Mouse (Mus musculus) neural tube, embryonic 14.5 days (tissue): ENCODE results near the gene Cd28. TPM values are rescaled to one million over a fixed set of nuclear protein-coding genes. Genes with fewer than 3 reads are reported as not detected.

Experiments
- ATAC-seq: fragments of 200-750 bp; cut with Nextera tagmentation; 2 replicates; pipeline ENCODE4 v1.8.0; 2017; ENCODE audit warnings: low read depth, mild to moderate bottlenecking, moderate TSS enrichment, moderate library complexity
- H3K27ac ChIP-seq: fragments of 300-500 bp; sonication (generic); 2 replicates; pipeline ENCODE4 v1.5.1; 2014; ENCODE audit warnings: low read depth, mild to moderate bottlenecking, control low read depth, low read length, moderate library complexity, mixed read lengths
- H3K27me3 ChIP-seq: fragments of 300-500 bp; sonication (generic); 2 replicates; pipeline ENCODE4 v1.6.1; 2014; ENCODE audit warnings: low read length; ENCODE audit not compliant: control insufficient read depth, insufficient read depth
- H3K36me3 ChIP-seq: fragments of 300-500 bp; sonication (generic); 2 replicates; pipeline ENCODE4 v1.6.1; 2014; ENCODE audit warnings: low read length, mixed read lengths; ENCODE audit not compliant: control insufficient read depth, insufficient read depth
- H3K4me1 ChIP-seq: fragments of 300-500 bp; sonication (generic); 2 replicates; pipeline ENCODE4 v1.6.1; 2014; ENCODE audit warnings: low read length; ENCODE audit not compliant: control insufficient read depth, insufficient read depth
- H3K4me2 ChIP-seq: fragments of 300-500 bp; sonication (generic); 2 replicates; pipeline ENCODE4 v1.6.1; 2014; ENCODE audit warnings: mild to moderate bottlenecking, low read depth, low read length, control low read depth
- H3K4me3 ChIP-seq: fragments of 300-500 bp; sonication (generic); 2 replicates; pipeline ENCODE4 v1.5.1; 2014; ENCODE audit warnings: low read depth, low read length, control low read depth, mixed read lengths
- H3K9ac ChIP-seq: fragments of 300-500 bp; sonication (generic); replicated peaks from 2 replicates; pipeline ENCODE4 v1.6.1; 2014; ENCODE audit warnings: low read depth, mild to moderate bottlenecking, control low read depth, low read length, mixed read lengths
- H3K9me3 ChIP-seq: fragments of 300-500 bp; sonication (generic); 2 replicates; pipeline ENCODE4 v1.6.1; 2016; ENCODE audit warnings: low read length; ENCODE audit not compliant: control insufficient read depth
- WGBS: fragments of 180-500 bp; shearing (Covaris S2); extraction: QIAGEN DNeasy Blood & Tissue Kit; methylation state at CpG from one replicate; pipeline ENCODE4 v1.1.7; 2014; 5-methylcytosine and 5-hydroxymethylcytosine counted together
- polyA plus RNA-seq: library from polyadenylated mRNA; unstranded; fragments of >200 nt; fragmentation: Nextera tagmentation; extraction: Ambion mirVana; gene quantifications from 2 replicates; pipeline ENCODE4 v1.2.1, GENCODE M21; 2014

The Cd28 gene
- polyA plus RNA-seq, 1 experiment from 2014 or later = 0.04 TPM

- H3K27me3 ChIP-seq = no peaks in the 10 kb centered on the region
- no peaks in the 10 kb centered on the region for H3K4me1 ChIP-seq
- ATAC-seq = no peak
- no peaks in the 10 kb centered on the region for H3K36me3 ChIP-seq
- WGBS = 61% methylated on average over 8 of the region's 8 CpGs
- no peaks in the 10 kb centered on the region for H3K9me3 ChIP-seq
- no peak overlapping the region for H3K27ac ChIP-seq
- no peak overlapping the region for H3K4me3 ChIP-seq
- H3K4me2 ChIP-seq = no peak overlapping the region
- H3K9ac ChIP-seq = no peak overlapping the region
Observed at GRCm38 (mm10) chr1:60715651-60716196, 876 bp upstream of the Cd28 start.

- H3K36me3 ChIP-seq = no peaks in the 10 kb centered on the region
- H3K4me3 ChIP-seq = no peak overlapping the region
- H3K4me1 ChIP-seq = no peaks in the 10 kb centered on the region
- no peak overlapping the region for H3K27ac ChIP-seq
- no peaks in the 10 kb centered on the region for H3K9me3 ChIP-seq
- no peak overlapping the region for H3K9ac ChIP-seq
- H3K27me3 ChIP-seq = no peaks in the 10 kb centered on the region
- ATAC-seq = no peak
- WGBS = 83% methylated on average over 4 of the region's 4 CpGs
- no peak overlapping the region for H3K4me2 ChIP-seq
Observed at GRCm38 (mm10) chr1:60718580-60718979, 2.0 kb downstream of the Cd28 start.

GRCm38 (mm10) chr1:60723555-60723954 is 7.0 kb downstream of the Cd28 start:
- no peak overlapping the region for H3K4me3 ChIP-seq
- H3K36me3 ChIP-seq = no peaks in the 10 kb centered on the region
- no peaks in the 10 kb centered on the region for H3K9me3 ChIP-seq
- H3K4me1 ChIP-seq = no peaks in the 10 kb centered on the region
- H3K27me3 ChIP-seq = no peaks in the 10 kb centered on the region
- no peak overlapping the region for H3K9ac ChIP-seq
- 86% methylated on average over 3 of the region's 3 CpGs for WGBS
- H3K27ac ChIP-seq = no peak overlapping the region
- H3K4me2 ChIP-seq = no peak overlapping the region
- no peak for ATAC-seq

GRCm38 (mm10) chr1:60731940-60732339 is 15.3 kb downstream of the Cd28 start:
- no peak for ATAC-seq
- H3K4me1 ChIP-seq = no peaks in the 10 kb centered on the region
- WGBS = 97% methylated on average over 2 of the region's 2 CpGs

GRCm38 (mm10) chr1:60735072-60735907 is 18.7 kb downstream of the Cd28 start:
- no peaks in the 10 kb centered on the region for H3K27me3 ChIP-seq
- H3K4me3 ChIP-seq = no peak overlapping the region
- no peaks in the 10 kb centered on the region for H3K36me3 ChIP-seq
- H3K27ac ChIP-seq = no peak overlapping the region
- ATAC-seq = no peak
- no peak overlapping the region for H3K9ac ChIP-seq
- WGBS = 51% methylated on average over 12 of the region's 12 CpGs
- no peaks in the 10 kb centered on the region for H3K4me1 ChIP-seq
- no peaks in the 10 kb centered on the region for H3K9me3 ChIP-seq
- H3K4me2 ChIP-seq = no peak overlapping the region

More at GRCm38 (mm10) chr1:60731940-60732339, 15.3 kb downstream of the Cd28 start:
- H3K4me3 ChIP-seq = no peak overlapping the region
- no peaks in the 10 kb centered on the region for H3K36me3 ChIP-seq
- H3K4me2 ChIP-seq = no peak overlapping the region
- no peak overlapping the region for H3K27ac ChIP-seq
- H3K9ac ChIP-seq = no peak overlapping the region
- no peaks in the 10 kb centered on the region for H3K9me3 ChIP-seq
- H3K27me3 ChIP-seq = no peaks in the 10 kb centered on the region

- H3K4me3 ChIP-seq = no peak overlapping the region
- ATAC-seq = no peak
- H3K4me1 ChIP-seq = no peaks in the 10 kb centered on the region
- no peak overlapping the region for H3K27ac ChIP-seq
- no peak overlapping the region for H3K9ac ChIP-seq
- no peaks in the 10 kb centered on the region for H3K27me3 ChIP-seq
- no peak overlapping the region for H3K4me2 ChIP-seq
- WGBS = 80% methylated on average over 7 of the region's 7 CpGs
- H3K36me3 ChIP-seq = no peaks in the 10 kb centered on the region
- H3K9me3 ChIP-seq = no peaks in the 10 kb centered on the region
Observed at GRCm38 (mm10) chr1:60735908-60736280, 19.3 kb downstream of the Cd28 start.

GRCm38 (mm10) chr1:60744266-60744665 is 27.7 kb downstream of the Cd28 start:
- 63% methylated on average over 1 of the region's 1 CpGs for WGBS
- Histone ChIP-seq H3K36me3 (no peaks in the 10 kb centered on the region), H3K9me3 (no peaks in the 10 kb centered on the region), H3K27me3 (no peaks in the 10 kb centered on the region), H3K4me3 (no peak overlapping the region), H3K27ac (no peak overlapping the region), H3K4me2 (no peak overlapping the region), H3K4me1 (no peaks in the 10 kb centered on the region), H3K9ac (no peak overlapping the region)
- no peak for ATAC-seq

- Histone ChIP-seq H3K4me1 (no peaks in the 10 kb centered on the region), H3K36me3 (no peaks in the 10 kb centered on the region), H3K4me2 (no peak overlapping the region), H3K27ac (no peak overlapping the region), H3K9ac (no peak overlapping the region), H3K9me3 (no peaks in the 10 kb centered on the region), H3K4me3 (no peak overlapping the region), H3K27me3 (no peaks in the 10 kb centered on the region)
- no peak for ATAC-seq
- WGBS = 75% methylated on average over 7 of the region's 7 CpGs
Observed at GRCm38 (mm10) chr1:60745664-60746063, 29.1 kb downstream of the Cd28 start.

- no peak overlapping the region for H3K4me2 ChIP-seq
- 64% methylated on average over 2 of the region's 2 CpGs for WGBS
- no peaks in the 10 kb centered on the region for H3K9me3 ChIP-seq
- H3K4me1 ChIP-seq = no peaks in the 10 kb centered on the region
- no peaks in the 10 kb centered on the region for H3K36me3 ChIP-seq
- H3K27ac ChIP-seq = no peak overlapping the region
- ATAC-seq = no peak
- no peak overlapping the region for H3K9ac ChIP-seq
- H3K27me3 ChIP-seq = no peaks in the 10 kb centered on the region
- no peak overlapping the region for H3K4me3 ChIP-seq
Observed at GRCm38 (mm10) chr1:60746153-60746552, 29.6 kb downstream of the Cd28 start.
